Mouse (Mus musculus) megakaryocyte-erythroid progenitor cell, adult 5-6 weeks (primary cell): Measurements from ENCODE around the gene Mylpf. TPM values are rescaled to one million over a fixed set of nuclear protein-coding genes. Genes with fewer than 3 reads are reported as not detected.

Experiments used
- ATAC-seq: replicated peaks from 2 replicates; pipeline ENCODE4 v1.8.0; 2016; ENCODE audit warnings: mild to moderate bottlenecking, inconsistent platforms; ENCODE audit not compliant: severe bottlenecking, poor library complexity, low FRiP score, low TSS enrichment
- total RNA-seq, 2 experiments: library from RNA; stranded (forward) in 1 of 2; stranded (reverse) in 1 of 2; fragments of 200-1000, 215-1000 nt in 1 of 2; fragments of >200 nt in 1 of 2; fragmentation: Nextera tagmentation in 1 of 2; gene quantifications; 2 replicates each; pipeline ENCODE4 v1.2.3; 2014 to 2017

Gene Mylpf
- total RNA-seq, 2 experiments from 2014 or later, result 30.8 to 48.6 TPM

DNA sequence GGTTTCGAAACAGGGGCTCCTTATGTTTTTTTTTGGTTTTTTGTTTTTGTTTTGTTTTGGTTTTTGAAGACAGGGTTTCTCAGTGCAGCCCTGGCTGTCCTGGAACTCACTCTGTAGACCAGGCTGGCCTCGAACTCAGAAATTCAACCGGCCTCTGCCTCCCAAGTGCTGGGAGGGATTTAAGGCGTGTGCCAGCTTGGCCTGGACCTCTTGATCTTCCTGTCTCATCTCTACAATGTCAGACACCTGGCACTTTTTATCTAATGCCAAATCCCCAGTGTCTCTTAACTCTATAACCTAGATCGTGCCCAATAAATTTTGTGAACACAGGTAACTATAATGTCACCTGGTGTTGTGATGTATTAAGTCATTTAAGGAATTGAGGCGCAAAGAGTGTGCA, 44.7 kb downstream of the Mylpf start:
- ATAC-seq, result no peak

GRCm38 (mm10) chr7:127253821-127254769, 45.4 kb downstream of the Mylpf start:
- ATAC-seq, result peak; percentile 70

GRCm38 (mm10) chr7:127255008-127255407, 46.3 kb downstream of the Mylpf start:
- ATAC-seq, result peak; percentile 41; the same call in 1 of the 2 replicates

DNA sequence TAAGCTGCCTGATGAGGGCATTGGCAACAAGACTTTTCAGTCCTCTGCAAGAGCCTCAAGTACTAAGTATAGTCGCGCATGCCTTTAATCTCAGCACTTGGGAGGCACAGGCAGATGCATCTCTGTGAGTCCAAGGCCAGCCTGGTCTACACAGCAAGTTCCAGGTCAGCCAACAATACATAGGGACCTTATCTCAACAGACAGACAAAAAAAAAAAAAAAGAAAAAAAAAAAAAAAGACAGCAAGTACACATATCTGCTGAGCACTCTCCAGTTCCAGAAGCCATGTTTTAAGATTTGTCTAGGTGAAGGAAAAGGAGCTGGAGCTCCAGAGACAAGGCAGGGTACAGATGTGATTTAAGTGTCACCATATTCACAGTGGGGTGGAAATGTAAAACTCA, 47.3 kb downstream of the Mylpf start:
- ATAC-seq, result no peak

GRCm38 (mm10) chr7:127256518-127256917, 47.8 kb downstream of the Mylpf start:
- ATAC-seq, result no peak

DNA sequence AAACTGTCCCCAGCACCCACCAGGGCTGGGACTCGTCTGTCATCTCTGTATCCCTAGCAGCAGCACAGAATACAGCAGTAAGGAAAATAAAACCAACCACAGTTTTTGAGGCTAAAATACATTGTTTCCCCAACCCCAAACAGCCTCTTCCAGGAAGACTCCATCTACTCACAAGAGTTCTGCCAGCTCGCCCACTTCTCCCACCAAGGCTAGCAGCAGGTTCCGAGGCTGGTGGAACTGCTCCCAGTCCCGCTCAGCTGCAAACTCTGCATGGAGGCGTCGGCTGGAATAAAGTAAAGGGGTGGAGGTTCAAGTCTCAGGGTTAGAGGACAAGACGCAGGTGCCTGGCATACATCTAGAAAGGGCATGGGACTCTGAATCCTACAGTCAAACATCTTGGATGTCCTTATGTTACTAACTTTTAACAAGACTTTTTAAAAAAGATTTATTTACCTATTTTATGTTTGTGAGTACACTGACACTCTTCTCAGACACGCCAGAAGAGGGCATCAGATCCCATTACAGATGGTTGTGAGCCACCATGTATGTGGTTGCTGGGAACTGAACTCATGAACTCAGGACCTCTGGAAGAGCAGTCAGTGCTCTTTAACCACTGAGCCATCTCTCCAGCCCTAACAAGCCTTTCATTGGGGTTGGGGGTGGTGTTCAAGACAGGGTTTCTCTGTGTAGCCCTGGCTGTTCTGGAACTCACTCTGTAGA, 50.7 kb downstream of the Mylpf start:
- no peak for ATAC-seq

GRCm38 (mm10) chr7:127260309-127261111, 51.8 kb downstream of the Mylpf start, which contains the start of gene Dctpp1:
Dctpp1 (minus strand) TSS chr7:127260709.
- peak; percentile 90 for ATAC-seq

DNA sequence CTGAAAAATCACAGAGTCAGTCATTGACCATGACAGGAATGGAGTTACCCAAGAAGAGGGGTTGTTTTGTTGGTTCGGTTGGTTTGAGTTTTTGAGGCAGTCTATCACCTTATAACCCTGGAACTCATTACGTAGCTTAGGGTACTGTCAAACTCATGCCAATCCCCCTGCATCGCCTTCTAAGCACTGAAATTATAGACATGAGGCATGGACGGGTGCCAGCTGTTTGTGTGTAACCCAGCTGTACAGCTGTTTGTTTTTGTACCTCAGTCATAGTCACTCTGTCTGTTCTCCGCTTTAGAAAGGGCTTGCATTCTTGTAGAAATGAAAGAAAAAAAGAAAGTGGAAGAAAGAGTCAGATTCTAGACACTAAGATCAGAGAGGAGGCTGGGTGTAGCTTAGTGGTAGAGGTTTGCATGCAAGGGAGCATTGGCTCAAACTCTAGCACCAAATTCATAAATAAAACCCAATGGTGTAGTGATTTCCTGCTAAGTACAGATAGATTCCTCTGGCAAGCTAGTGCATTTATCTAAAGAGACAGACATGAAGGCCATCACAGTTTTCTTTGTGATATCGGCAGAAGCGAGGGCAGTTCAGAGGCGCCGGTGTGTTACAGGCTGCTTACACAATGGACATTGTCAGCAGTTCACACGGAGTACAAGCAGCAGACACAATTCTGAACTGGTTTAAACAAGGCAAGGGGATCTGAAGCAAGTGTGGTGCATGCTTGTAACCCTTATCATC, 53.7 kb downstream of the Mylpf start:
- peak; percentile 47 for ATAC-seq

- no peak for ATAC-seq
Observed at GRCm38 (mm10) chr7:127263526-127263925, 54.8 kb downstream of the Mylpf start.

Other genes starting within 250 kb of the Mylpf start
- gene Cdipt, start 233.0 kb upstream of the Mylpf start, total RNA-seq (2014; fragmentation: Nextera tagmentation), result 61.3 and 70.2 TPM in 2 replicates
- 31.8 and 49.8 TPM in 2 replicates for gene Cdipt, start 233.0 kb upstream of the Mylpf start, total RNA-seq (2017)
- not detected in 2 replicates for gene Cdiptos, start 232.8 kb upstream of the Mylpf start, total RNA-seq (2014; fragmentation: Nextera tagmentation)
- 0.23 TPM in 1 of 2 replicates, not detected in the other for gene Cdiptos, start 232.8 kb upstream of the Mylpf start, total RNA-seq (2017)
- 5.6 and 7.9 TPM in 2 replicates for gene Mvp, start 194.3 kb upstream of the Mylpf start, total RNA-seq (2014; fragmentation: Nextera tagmentation)
- gene Mvp, start 194.3 kb upstream of the Mylpf start, total RNA-seq (2017), result 13.5 and 19.7 TPM in 2 replicates
- gene Pagr1b, start 192.4 kb upstream of the Mylpf start, total RNA-seq (2014; fragmentation: Nextera tagmentation), result 0.66 TPM in 1 of 2 replicates, not detected in the other
- gene Pagr1b, start 192.4 kb upstream of the Mylpf start, total RNA-seq (2017), result 4.5 and 8.7 TPM in 2 replicates
- 62.5 and 66.9 TPM in 2 replicates for gene Pagr1a, start 191.5 kb upstream of the Mylpf start, total RNA-seq (2014; fragmentation: Nextera tagmentation)
- 24.5 TPM in 1 of 2 replicates, not detected in the other for gene Pagr1a, start 191.5 kb upstream of the Mylpf start, total RNA-seq (2017)
- gene Gm42742, start 187.8 kb upstream of the Mylpf start, total RNA-seq (2014; fragmentation: Nextera tagmentation), result 0.47 and 3.3 TPM in 2 replicates
- 22.6 TPM in 1 of 2 replicates, not detected in the other for gene Gm42742, start 187.8 kb upstream of the Mylpf start, total RNA-seq (2017)
- gene Prrt2, start 187.7 kb upstream of the Mylpf start, total RNA-seq (2014; fragmentation: Nextera tagmentation), result 0.74 and 2.0 TPM in 2 replicates
- 0.80 and 2.3 TPM in 2 replicates for gene Prrt2, start 187.7 kb upstream of the Mylpf start, total RNA-seq (2017)
- 256 and 270 TPM in 2 replicates for gene Maz, start 181.9 kb upstream of the Mylpf start, total RNA-seq (2014; fragmentation: Nextera tagmentation)
- gene Maz, start 181.9 kb upstream of the Mylpf start, total RNA-seq (2017), result 54.2 and 70.0 TPM in 2 replicates
- 68.1 and 120 TPM in 2 replicates for gene Kif22, start 166.4 kb upstream of the Mylpf start, total RNA-seq (2014; fragmentation: Nextera tagmentation)
- 56.1 and 67.7 TPM in 2 replicates for gene Kif22, start 166.4 kb upstream of the Mylpf start, total RNA-seq (2017)
- gene Zg16, start 121.6 kb upstream of the Mylpf start, total RNA-seq (2014; fragmentation: Nextera tagmentation), result 61.9 and 97.7 TPM in 2 replicates
- gene Zg16, start 121.6 kb upstream of the Mylpf start, total RNA-seq (2017), result 27.8 and 47.2 TPM in 2 replicates
- 17.6 and 18.5 TPM in 2 replicates for gene AI467606, start 117.5 kb upstream of the Mylpf start, total RNA-seq (2014; fragmentation: Nextera tagmentation)
- 14.2 and 17.9 TPM in 2 replicates for gene AI467606, start 117.5 kb upstream of the Mylpf start, total RNA-seq (2017)
- 4.4 and 8.2 TPM in 2 replicates for gene Qprt, start 86.7 kb upstream of the Mylpf start, total RNA-seq (2014; fragmentation: Nextera tagmentation)
- 1.7 and 5.3 TPM in 2 replicates for gene Qprt, start 86.7 kb upstream of the Mylpf start, total RNA-seq (2017)
- gene Spn, start 71.1 kb upstream of the Mylpf start, total RNA-seq (2014; fragmentation: Nextera tagmentation), result 134 and 142 TPM in 2 replicates
- gene Spn, start 71.1 kb upstream of the Mylpf start, total RNA-seq (2017), result 294 and 351 TPM in 2 replicates
- gene Cd2bp2, start 12.8 kb upstream of the Mylpf start, total RNA-seq (2014; fragmentation: Nextera tagmentation), result 49.6 and 54.8 TPM in 2 replicates
- 51.8 and 63.3 TPM in 2 replicates for gene Cd2bp2, start 12.8 kb upstream of the Mylpf start, total RNA-seq (2017)
- gene Tbc1d10b, start 422 bp upstream of the Mylpf start, total RNA-seq (2014; fragmentation: Nextera tagmentation), result 25.5 and 35.8 TPM in 2 replicates
- 23.9 and 41.0 TPM in 2 replicates for gene Tbc1d10b, start 422 bp upstream of the Mylpf start, total RNA-seq (2017)
- gene Zfp553, start 24.2 kb downstream of the Mylpf start, total RNA-seq (2014; fragmentation: Nextera tagmentation), result 17.0 and 18.3 TPM in 2 replicates
- 22.7 and 31.7 TPM in 2 replicates for gene Zfp553, start 24.2 kb downstream of the Mylpf start, total RNA-seq (2017)
- gene Sept1, start 24.2 kb downstream of the Mylpf start, total RNA-seq (2014; fragmentation: Nextera tagmentation), result 41.3 and 47.7 TPM in 2 replicates
- 24.8 and 25.5 TPM in 2 replicates for gene Sept1, start 24.2 kb downstream of the Mylpf start, total RNA-seq (2017)
- 15.1 and 16.6 TPM in 2 replicates for gene Zfp771, start 35.4 kb downstream of the Mylpf start, total RNA-seq (2014; fragmentation: Nextera tagmentation)
- 13.6 and 14.1 TPM in 2 replicates for gene Zfp771, start 35.4 kb downstream of the Mylpf start, total RNA-seq (2017)
- 61.0 and 138 TPM in 2 replicates for gene Dctpp1, start 51.8 kb downstream of the Mylpf start, total RNA-seq (2014; fragmentation: Nextera tagmentation)
- 44.5 and 48.2 TPM in 2 replicates for gene Dctpp1, start 51.8 kb downstream of the Mylpf start, total RNA-seq (2017)
- 61.7 and 74.2 TPM in 2 replicates for gene Sephs2, start 65.2 kb downstream of the Mylpf start, total RNA-seq (2014; fragmentation: Nextera tagmentation)
- gene Sephs2, start 65.2 kb downstream of the Mylpf start, total RNA-seq (2017), result 115 and 130 TPM in 2 replicates
- 5.5 and 11.4 TPM in 2 replicates for gene Itgal, start 87.4 kb downstream of the Mylpf start, total RNA-seq (2014; fragmentation: Nextera tagmentation)
- 2.6 and 4.6 TPM in 2 replicates for gene Itgal, start 87.4 kb downstream of the Mylpf start, total RNA-seq (2017)
- gene Zfp768, start 136.7 kb downstream of the Mylpf start, total RNA-seq (2014; fragmentation: Nextera tagmentation), result 3.5 and 8.4 TPM in 2 replicates
- 3.0 and 4.4 TPM in 2 replicates for gene Zfp768, start 136.7 kb downstream of the Mylpf start, total RNA-seq (2017)
- gene Zfp747, start 167.2 kb downstream of the Mylpf start, total RNA-seq (2014; fragmentation: Nextera tagmentation), result 7.7 and 8.3 TPM in 2 replicates
- 4.0 and 10.9 TPM in 2 replicates for gene Zfp747, start 167.2 kb downstream of the Mylpf start, total RNA-seq (2017)
- 2.3 and 4.0 TPM in 2 replicates for gene 9130019O22Rik, start 178.3 kb downstream of the Mylpf start, total RNA-seq (2014; fragmentation: Nextera tagmentation)
- 3.6 and 4.8 TPM in 2 replicates for gene 9130019O22Rik, start 178.3 kb downstream of the Mylpf start, total RNA-seq (2017)
- 3.1 and 8.6 TPM in 2 replicates for gene E430018J23Rik, start 184.7 kb downstream of the Mylpf start, total RNA-seq (2014; fragmentation: Nextera tagmentation)
- 7.8 TPM in 2 replicates for gene E430018J23Rik, start 184.7 kb downstream of the Mylpf start, total RNA-seq (2017)
- gene Zfp764, start 197.9 kb downstream of the Mylpf start, total RNA-seq (2014; fragmentation: Nextera tagmentation), result 1.8 and 6.5 TPM in 2 replicates
- gene Zfp764, start 197.9 kb downstream of the Mylpf start, total RNA-seq (2017), result 3.7 and 4.2 TPM in 2 replicates
- gene Zfp688, start 213.2 kb downstream of the Mylpf start, total RNA-seq (2014; fragmentation: Nextera tagmentation), result 6.9 and 14.9 TPM in 2 replicates
- gene Zfp688, start 213.2 kb downstream of the Mylpf start, total RNA-seq (2017), result 6.8 and 11.2 TPM in 2 replicates
- 3.6 and 5.8 TPM in 2 replicates for gene Zfp689, start 240.3 kb downstream of the Mylpf start, total RNA-seq (2014; fragmentation: Nextera tagmentation)
- 2.0 and 2.5 TPM in 2 replicates for gene Zfp689, start 240.3 kb downstream of the Mylpf start, total RNA-seq (2017)